Mouse (Mus musculus): ENCODE data around the gene Mrps21. TPM values are rescaled to one million over a fixed set of nuclear protein-coding genes. Genes with fewer than 3 reads are reported as not detected.

The Mrps21 gene
- polyA plus RNA-seq, 1 experiment: 634 TPM

GRCm38 (mm10) chr3:95839250-95839649 is 32.1 kb downstream of the Mrps21 start:
- Histone ChIP-seq H3K4me3 (ENCODE audit: insufficient read depth, low read depth, low read length) (no peak overlapping the region), H3K27ac (replicated peaks; ENCODE audit: low read depth, low read length) (no peak overlapping the region), H3K4me1 (ENCODE audit: control insufficient read depth, insufficient read depth, insufficient read length, low read length) (no peaks in the 10 kb centered on the region)

DNA sequence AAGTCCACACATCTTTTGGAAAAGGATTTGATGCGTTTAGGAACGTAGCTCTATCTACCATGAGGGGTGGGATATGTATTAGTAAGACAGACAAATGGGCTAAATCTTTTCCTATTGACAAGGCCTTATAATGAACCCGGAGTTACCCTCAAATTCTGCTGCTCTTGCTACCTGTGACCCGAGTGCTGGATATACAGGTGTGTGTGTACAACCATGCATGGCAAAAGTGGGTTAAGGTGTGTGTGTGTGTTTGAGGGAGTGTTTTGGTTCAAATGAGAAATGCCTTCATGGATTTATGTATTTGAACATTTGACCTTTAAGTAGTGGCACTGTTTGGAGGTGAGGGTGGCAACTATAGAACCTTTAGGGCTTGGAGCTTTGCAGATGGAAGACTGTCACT is 42.3 kb downstream of the Mrps21 start:
- H3K4me1 ChIP-seq (ENCODE audit: control insufficient read depth, insufficient read depth, insufficient read length, low read length): no peaks in the 10 kb centered on the region

GRCm38 (mm10) chr3:95826275-95826674 is 45.0 kb downstream of the Mrps21 start:
- H3K4me3 ChIP-seq (ENCODE audit: insufficient read depth, low read depth, low read length): no peak overlapping the region

More for the DNA sequence above, 42.3 kb downstream of the Mrps21 start:
- no peak overlapping the region for H3K27ac ChIP-seq (replicated peaks; ENCODE audit: low read depth, low read length)
- H3K4me3 ChIP-seq (ENCODE audit: insufficient read depth, low read depth, low read length): no peak overlapping the region

DNA sequence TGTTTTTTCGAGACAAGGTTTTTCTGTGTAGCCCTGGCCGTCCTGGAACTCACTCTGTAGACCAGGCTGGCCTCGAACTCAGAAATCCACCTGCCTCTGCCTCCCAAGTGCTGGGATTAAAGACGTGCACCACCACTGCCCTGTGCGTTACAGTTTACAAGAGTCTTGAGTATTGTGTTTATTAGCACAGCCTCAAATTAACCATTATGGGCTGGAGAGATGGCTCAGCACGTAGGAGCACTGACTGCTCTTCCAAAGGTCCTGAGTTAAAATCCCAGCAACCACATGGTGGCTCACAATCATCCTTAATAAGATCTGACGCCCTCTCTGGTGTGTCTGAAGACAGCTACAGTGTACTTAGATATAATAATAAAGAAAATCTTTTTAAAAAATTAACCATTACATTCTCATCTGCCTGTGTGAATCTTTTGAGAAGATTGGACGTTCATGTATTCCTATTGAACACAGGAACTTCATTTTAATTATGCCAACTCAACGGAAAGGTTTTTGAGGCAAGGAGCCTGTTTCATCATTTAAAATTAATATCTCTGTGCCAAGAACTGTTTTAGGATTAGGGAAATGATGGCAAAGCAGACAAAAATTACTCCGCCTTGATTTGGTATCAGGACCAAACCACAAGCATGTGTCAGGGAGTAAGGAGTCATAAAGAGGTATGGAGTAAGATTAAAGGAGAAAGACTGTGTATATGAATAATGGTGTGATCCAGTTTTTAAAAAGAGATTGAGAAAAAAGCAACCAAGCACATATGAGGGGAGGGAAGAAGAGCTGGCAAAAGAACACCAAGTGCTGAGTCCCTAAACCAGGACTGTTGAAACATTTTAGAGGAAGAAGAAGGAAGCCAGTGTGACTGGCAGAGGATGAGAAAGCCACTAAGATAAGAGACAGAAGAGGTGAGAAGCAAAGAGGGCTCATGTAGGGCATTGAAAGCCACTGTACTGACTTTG is 51.0 kb downstream of the Mrps21 start:
- Histone ChIP-seq H3K27ac (replicated peaks; ENCODE audit: low read depth, low read length) (peak overlapping the region; percentile 84), H3K4me1 (ENCODE audit: control insufficient read depth, insufficient read depth, insufficient read length, low read length) (no peaks in the 10 kb centered on the region; the same call in 1 of the 2 replicates), H3K4me3 (ENCODE audit: insufficient read depth, low read depth, low read length) (peak overlapping the region; percentile 75)

More at GRCm38 (mm10) chr3:95826275-95826674, 45.0 kb downstream of the Mrps21 start:
- Histone ChIP-seq H3K27ac (replicated peaks; ENCODE audit: low read depth, low read length) (no peak overlapping the region), H3K4me1 (ENCODE audit: control insufficient read depth, insufficient read depth, insufficient read length, low read length) (no peaks in the 10 kb centered on the region)

DNA sequence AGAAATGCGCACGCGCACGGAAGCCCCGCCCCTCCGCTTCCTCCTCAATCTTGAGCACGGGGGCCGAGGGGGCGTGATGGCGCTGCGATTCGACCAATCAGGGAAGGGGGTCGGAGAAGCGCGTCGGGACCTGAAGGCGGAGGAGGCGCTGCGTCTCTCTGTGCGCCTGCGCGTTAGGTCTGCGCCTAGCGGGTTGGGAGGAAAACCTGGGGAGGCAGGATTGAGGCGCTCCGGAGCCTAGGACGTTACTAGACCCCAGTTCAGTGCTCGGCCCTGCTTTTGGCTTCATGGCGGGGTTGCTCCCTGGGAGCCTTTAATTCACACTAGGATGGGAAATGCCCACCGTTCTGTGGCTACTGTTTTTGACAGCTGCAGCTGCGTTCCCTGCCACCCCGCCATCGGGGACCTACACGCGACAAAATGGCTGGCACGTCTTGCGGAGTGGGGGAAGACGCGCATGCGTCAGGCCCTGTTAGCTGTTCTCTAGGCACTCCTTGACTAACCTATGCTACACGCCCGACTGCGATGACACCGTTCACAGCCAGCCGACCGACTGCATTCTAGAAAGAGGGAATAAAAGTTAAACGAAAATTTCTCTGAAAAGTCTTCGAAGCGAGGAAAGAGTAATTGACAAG is 51.9 kb downstream of the Mrps21 start:
- Histone ChIP-seq H3K4me3 (ENCODE audit: insufficient read depth, low read depth, low read length) (peak overlapping the region; percentile 75), H3K4me1 (ENCODE audit: control insufficient read depth, insufficient read depth, insufficient read length, low read length) (no peaks in the 10 kb centered on the region; the same call in 1 of the 2 replicates), H3K27ac (replicated peaks; ENCODE audit: low read depth, low read length) (peak overlapping the region; percentile 96)

DNA sequence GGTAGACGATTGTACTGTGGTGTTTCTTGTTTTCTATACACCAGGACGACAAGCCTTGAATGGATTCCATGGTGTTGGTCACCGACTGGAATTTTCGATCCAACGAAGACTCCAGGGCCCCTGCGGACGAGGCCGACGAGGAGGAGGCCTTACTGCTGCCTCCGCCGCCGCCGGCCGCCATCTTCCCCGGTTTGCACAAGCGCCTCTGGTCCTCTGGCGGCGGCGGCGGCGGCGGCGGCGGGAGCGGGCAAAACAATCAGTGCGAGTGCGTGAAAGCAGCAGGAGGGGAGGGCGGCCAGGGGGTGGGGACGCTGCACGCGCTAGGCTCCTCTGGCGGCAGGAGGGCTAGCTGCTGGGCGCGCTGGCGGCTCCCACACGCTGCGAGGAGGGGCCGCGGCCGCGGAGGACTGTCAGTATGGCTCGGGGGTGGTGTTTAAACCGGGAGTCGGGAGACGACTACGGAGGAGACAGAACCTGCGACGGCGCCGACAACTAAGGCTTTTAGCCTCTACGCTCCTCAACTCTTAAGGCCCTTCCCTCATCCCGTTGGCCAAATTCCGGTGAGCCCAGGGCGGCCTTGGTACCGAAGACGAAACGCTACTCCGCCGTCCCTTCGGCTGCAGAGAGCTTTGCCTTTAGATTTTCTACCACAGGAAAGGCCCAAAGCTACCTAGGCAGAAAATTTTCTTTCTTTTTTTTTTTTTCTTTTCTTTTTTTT is 52.6 kb downstream of the Mrps21 start, which contains the start of gene Rprd2:
TSS of gene Rprd2 (minus strand) at position 293 of the 718 bp plus-strand sequence.
- H3K27ac ChIP-seq (replicated peaks; ENCODE audit: low read depth, low read length): peak within 1 kb of the TSS; percentile 99
- H3K4me1 ChIP-seq (ENCODE audit: control insufficient read depth, insufficient read depth, insufficient read length, low read length): no peaks in the 10 kb centered on the region; the same call in 1 of the 2 replicates
- H3K4me3 ChIP-seq (ENCODE audit: insufficient read depth, low read depth, low read length): peak within 1 kb of the TSS; percentile 96

DNA sequence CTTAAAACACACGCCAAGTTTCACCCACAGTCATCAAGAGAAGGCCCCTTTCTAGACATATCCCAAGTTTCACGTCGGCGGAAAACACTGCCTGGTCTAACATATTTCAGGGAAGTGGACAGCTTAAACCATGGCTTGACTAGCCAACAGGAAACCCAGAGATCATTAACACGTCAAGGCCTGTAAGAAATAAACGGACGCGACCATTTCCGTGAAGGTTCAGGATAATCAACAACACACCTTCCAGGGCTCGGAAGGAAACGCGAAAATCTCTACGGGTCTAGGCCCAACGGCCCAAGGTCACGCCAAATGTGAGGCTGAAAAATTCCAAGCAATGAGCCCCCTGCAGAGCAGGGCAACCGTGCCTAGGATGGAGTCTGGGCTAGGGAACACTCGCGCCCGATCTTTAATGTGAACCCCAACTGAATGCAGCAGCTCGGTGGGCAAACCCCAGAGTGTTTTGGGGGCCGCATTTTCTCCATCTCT is 53.2 kb downstream of the Mrps21 start:
- H3K4me3 ChIP-seq (ENCODE audit: insufficient read depth, low read depth, low read length): peak overlapping the region; percentile 96
- H3K4me1 ChIP-seq (ENCODE audit: control insufficient read depth, insufficient read depth, insufficient read length, low read length): no peaks in the 10 kb centered on the region; the same call in 1 of the 2 replicates
- peak overlapping the region; percentile 99 for H3K27ac ChIP-seq (replicated peaks; ENCODE audit: low read depth, low read length)

- no peaks in the 10 kb centered on the region; the same call in 1 of the 2 replicates for H3K4me1 ChIP-seq (ENCODE audit: control insufficient read depth, insufficient read depth, insufficient read length, low read length)
- no peak overlapping the region for H3K27ac ChIP-seq (replicated peaks; ENCODE audit: low read depth, low read length)
- H3K4me3 ChIP-seq (ENCODE audit: insufficient read depth, low read depth, low read length): no peak overlapping the region; the same call in 1 of the 2 replicates
These were observed 54.6 kb downstream of the Mrps21 start for GRCm38 (mm10) chr3:95816681-95817080.

Other genes starting within 250 kb of the Mrps21 start
- 38.4 and 51.4 TPM in 2 replicates for gene Ensa, start 246.5 kb downstream of the Mrps21 start, polyA plus RNA-seq (2012; ENCODE audit: insufficient read depth, insufficient read length, missing spikeins)
- 56.1 and 61.6 TPM in 2 replicates for gene Mcl1, start 212.7 kb downstream of the Mrps21 start, polyA plus RNA-seq (2012; ENCODE audit: insufficient read depth, insufficient read length, missing spikeins)
- gene Adamtsl4, start 183.6 kb downstream of the Mrps21 start, polyA plus RNA-seq (2012; ENCODE audit: insufficient read depth, insufficient read length, missing spikeins): 2.5 and 6.6 TPM in 2 replicates
- gene Ecm1, start 131.9 kb downstream of the Mrps21 start, polyA plus RNA-seq (2012; ENCODE audit: insufficient read depth, insufficient read length, missing spikeins): 41.5 and 48.8 TPM in 2 replicates
- 32.1 and 47.7 TPM in 2 replicates for gene Tars2, start 111.3 kb downstream of the Mrps21 start, polyA plus RNA-seq (2012; ENCODE audit: insufficient read depth, insufficient read length, missing spikeins)
- gene Rprd2, start 52.7 kb downstream of the Mrps21 start, polyA plus RNA-seq (2012; ENCODE audit: insufficient read depth, insufficient read length, missing spikeins): 11.3 and 12.5 TPM in 2 replicates
- 14.2 and 30.0 TPM in 2 replicates for gene Prpf3, start 15.6 kb downstream of the Mrps21 start, polyA plus RNA-seq (2012; ENCODE audit: insufficient read depth, insufficient read length, missing spikeins)
- gene Ciart, start 10.7 kb upstream of the Mrps21 start, polyA plus RNA-seq (2012; ENCODE audit: insufficient read depth, insufficient read length, missing spikeins): 1.5 and 3.4 TPM in 2 replicates
- gene BC028528, start 20.5 kb upstream of the Mrps21 start, polyA plus RNA-seq (2012; ENCODE audit: insufficient read depth, insufficient read length, missing spikeins): 71.8 and 150 TPM in 2 replicates
- gene Aph1a, start 22.4 kb upstream of the Mrps21 start, polyA plus RNA-seq (2012; ENCODE audit: insufficient read depth, insufficient read length, missing spikeins): 75.1 and 82.8 TPM in 2 replicates
- gene Car14, start 33.2 kb upstream of the Mrps21 start, polyA plus RNA-seq (2012; ENCODE audit: insufficient read depth, insufficient read length, missing spikeins): 15.5 and 24.4 TPM in 2 replicates
- gene Anp32e, start 57.7 kb upstream of the Mrps21 start, polyA plus RNA-seq (2012; ENCODE audit: insufficient read depth, insufficient read length, missing spikeins): 78.5 and 88.8 TPM in 2 replicates
- gene Plekho1, start 124.5 kb upstream of the Mrps21 start, polyA plus RNA-seq (2012; ENCODE audit: insufficient read depth, insufficient read length, missing spikeins): 8.8 and 13.9 TPM in 2 replicates
- 16.6 and 23.7 TPM in 2 replicates for gene Vps45, start 186.9 kb upstream of the Mrps21 start, polyA plus RNA-seq (2012; ENCODE audit: insufficient read depth, insufficient read length, missing spikeins)
- gene Otud7b, start 233.0 kb upstream of the Mrps21 start, polyA plus RNA-seq (2012; ENCODE audit: insufficient read depth, insufficient read length, missing spikeins): 6.9 and 8.3 TPM in 2 replicates

Data from brown adipose tissue, adult 24 weeks (tissue).